Mouse (Mus musculus) G1E (cell line): ENCODE data around the gene Mgat3.

Source experiments
- CTCF ChIP-seq: IDR thresholded peaks from 2 replicates; pipeline ENCODE4 v1.5.1; 2012; ENCODE audit warnings: low read depth, low read length, inconsistent platforms, mixed read lengths
- GATA1 ChIP-seq: IDR thresholded peaks from 2 replicates; pipeline ENCODE4 v1.6.1; 2012; ENCODE audit warnings: borderline replicate concordance, low read length, inconsistent platforms, mixed read lengths
- POLR2AphosphoS5 ChIP-seq: IDR thresholded peaks from 2 replicates; pipeline ENCODE4 v1.6.1; 2012; ENCODE audit warnings: low read depth, low read length, inconsistent platforms; ENCODE audit not compliant: insufficient replicate concordance

- no peak for TF ChIP-seq CTCF
- no peak for TF ChIP-seq POLR2AphosphoS5
- no peak for TF ChIP-seq GATA1
Measured at GRCm38 (mm10) chr15:80171286-80171685, 2.2 kb upstream of the Mgat3 start.
